Mouse (Mus musculus): ENCODE data around the gene Stxbp3. TPM values are rescaled to one million over a fixed set of nuclear protein-coding genes. Genes with fewer than 3 reads are reported as not detected.

The Stxbp3 gene
- polyA plus RNA-seq, 1 experiment from 2014 or later: 16.0 TPM

GRCm38 (mm10) chr3:108772211-108772610 lies 68.1 kb downstream of the Stxbp3 start:
- Histone ChIP-seq H3K36me3 (no peaks in the 10 kb centered on the region), H3K27ac (no peak overlapping the region), H3K4me3 (replicated peaks) (no peak overlapping the region), H3K4me2 (replicated peaks) (no peak overlapping the region), H3K9me3 (no peaks in the 10 kb centered on the region), H3K9ac (replicated peaks) (no peak overlapping the region), H3K4me1 (replicated peaks) (no peaks in the 10 kb centered on the region), H3K27me3 (no peaks in the 10 kb centered on the region)
- 89% methylated on average over 13 of the region's 13 CpGs for WGBS
- ATAC-seq: no peak

DNA sequence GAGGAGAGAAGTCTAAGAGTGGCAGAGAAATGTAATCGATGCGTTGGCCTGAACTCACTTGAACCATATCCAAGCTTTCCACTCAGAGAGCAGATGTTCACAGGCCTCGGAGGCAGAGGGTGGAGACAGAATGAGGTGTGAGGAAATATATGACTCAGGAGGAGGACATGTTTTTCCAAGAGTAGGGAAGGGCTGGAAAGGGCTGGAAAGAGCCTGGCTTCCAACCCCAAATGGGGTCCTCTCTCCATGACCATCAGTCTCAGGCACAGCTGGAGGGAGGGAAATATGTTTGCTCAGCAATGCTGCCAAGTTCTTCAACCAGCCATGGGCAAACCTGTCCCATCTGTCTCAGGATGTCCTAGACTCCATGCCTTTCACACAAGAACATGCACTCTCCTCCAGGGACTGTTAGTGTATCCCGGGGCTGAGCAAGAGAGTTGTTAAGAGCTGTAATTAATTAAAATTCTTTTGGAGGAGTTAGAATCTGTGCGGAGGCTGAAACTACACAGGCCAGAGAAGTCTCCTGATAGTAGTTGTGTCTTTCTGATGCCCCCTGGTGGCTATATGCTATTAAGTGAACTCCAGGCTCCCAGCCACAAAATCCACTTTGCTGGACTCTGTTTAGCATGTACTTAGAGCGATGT lies 69.5 kb downstream of the Stxbp3 start:
- peak; percentile 57 for ATAC-seq
- 46% methylated on average over 6 of the region's 6 CpGs for WGBS
- no peaks in the 10 kb centered on the region for H3K9me3 ChIP-seq
- no peak overlapping the region for H3K4me2 ChIP-seq (replicated peaks)
- H3K9ac ChIP-seq (replicated peaks): no peak overlapping the region
- no peak overlapping the region for H3K4me3 ChIP-seq (replicated peaks)
- H3K27me3 ChIP-seq: no peaks in the 10 kb centered on the region
- no peaks in the 10 kb centered on the region for H3K4me1 ChIP-seq (replicated peaks)
- no peak overlapping the region for H3K27ac ChIP-seq
- H3K36me3 ChIP-seq: no peaks in the 10 kb centered on the region

- Histone ChIP-seq H3K9me3 (no peaks in the 10 kb centered on the region), H3K27ac (no peak overlapping the region), H3K9ac (replicated peaks) (no peak overlapping the region), H3K4me1 (replicated peaks) (no peaks in the 10 kb centered on the region), H3K4me2 (replicated peaks) (no peak overlapping the region), H3K36me3 (no peaks in the 10 kb centered on the region), H3K27me3 (no peaks in the 10 kb centered on the region), H3K4me3 (replicated peaks) (no peak overlapping the region)
- no peak for ATAC-seq
- WGBS: 90% methylated on average over 6 of the region's 6 CpGs
These were observed 70.8 kb downstream of the Stxbp3 start for GRCm38 (mm10) chr3:108769547-108769946.

GRCm38 (mm10) chr3:108767416-108767815 lies 72.9 kb downstream of the Stxbp3 start:
- Histone ChIP-seq H3K4me1 (replicated peaks) (no peaks in the 10 kb centered on the region), H3K4me2 (replicated peaks) (no peak overlapping the region), H3K9ac (replicated peaks) (no peak overlapping the region), H3K27me3 (no peaks in the 10 kb centered on the region), H3K4me3 (replicated peaks) (no peak overlapping the region), H3K9me3 (no peaks in the 10 kb centered on the region), H3K27ac (no peak overlapping the region), H3K36me3 (no peaks in the 10 kb centered on the region)
- ATAC-seq: no peak
- WGBS: 88% methylated on average over 10 of the region's 10 CpGs

GRCm38 (mm10) chr3:108766943-108767342 lies 73.4 kb downstream of the Stxbp3 start:
- 88% methylated on average over 7 of the region's 7 CpGs for WGBS
- Histone ChIP-seq H3K27me3 (no peaks in the 10 kb centered on the region), H3K4me1 (replicated peaks) (no peaks in the 10 kb centered on the region), H3K9me3 (no peaks in the 10 kb centered on the region), H3K36me3 (no peaks in the 10 kb centered on the region), H3K4me2 (replicated peaks) (no peak overlapping the region), H3K9ac (replicated peaks) (no peak overlapping the region), H3K4me3 (replicated peaks) (no peak overlapping the region), H3K27ac (no peak overlapping the region)
- no peak for ATAC-seq

DNA sequence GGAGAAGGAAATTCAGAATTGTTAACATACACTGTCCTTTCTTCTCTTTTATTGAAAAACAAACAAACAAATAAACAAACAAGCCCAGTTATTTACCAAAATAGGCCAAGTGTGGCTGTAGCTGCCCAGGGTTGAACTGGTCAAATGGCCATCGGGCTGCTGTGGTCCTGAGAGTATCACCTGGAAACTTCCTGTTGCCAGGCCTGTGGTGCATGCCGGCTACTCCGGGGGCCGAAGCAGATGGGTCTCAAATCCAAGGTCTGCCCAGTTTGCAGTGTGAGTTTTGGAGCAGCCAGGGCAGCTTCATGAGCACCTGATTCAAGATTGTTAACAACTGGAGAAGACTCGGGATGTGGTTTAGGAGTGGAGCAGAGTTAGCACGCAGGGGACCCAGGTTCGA lies 74.8 kb downstream of the Stxbp3 start:
- Histone ChIP-seq H3K27ac (no peak overlapping the region), H3K4me1 (replicated peaks) (no peaks in the 10 kb centered on the region), H3K9me3 (no peaks in the 10 kb centered on the region), H3K27me3 (no peaks in the 10 kb centered on the region), H3K4me3 (replicated peaks) (no peak overlapping the region), H3K4me2 (replicated peaks) (no peak overlapping the region), H3K9ac (replicated peaks) (no peak overlapping the region), H3K36me3 (no peaks in the 10 kb centered on the region)
- 87% methylated on average over 7 of the region's 7 CpGs for WGBS
- ATAC-seq: no peak

GRCm38 (mm10) chr3:108764976-108765375 lies 75.3 kb downstream of the Stxbp3 start:
- no peaks in the 10 kb centered on the region for H3K36me3 ChIP-seq
- H3K9me3 ChIP-seq: no peaks in the 10 kb centered on the region
- H3K4me3 ChIP-seq (replicated peaks): no peak overlapping the region
- 71% methylated on average over 7 of the region's 7 CpGs for WGBS
- no peak overlapping the region for H3K4me2 ChIP-seq (replicated peaks)
- ATAC-seq: no peak
- no peak overlapping the region for H3K27ac ChIP-seq
- no peak overlapping the region for H3K9ac ChIP-seq (replicated peaks)
- no peaks in the 10 kb centered on the region for H3K4me1 ChIP-seq (replicated peaks)
- H3K27me3 ChIP-seq: no peaks in the 10 kb centered on the region

GRCm38 (mm10) chr3:108763691-108764090 lies 76.6 kb downstream of the Stxbp3 start:
- Histone ChIP-seq H3K9me3 (no peaks in the 10 kb centered on the region), H3K27ac (no peak overlapping the region), H3K27me3 (no peaks in the 10 kb centered on the region), H3K9ac (replicated peaks) (no peak overlapping the region), H3K4me3 (replicated peaks) (no peak overlapping the region), H3K36me3 (no peaks in the 10 kb centered on the region), H3K4me1 (replicated peaks) (no peaks in the 10 kb centered on the region), H3K4me2 (replicated peaks) (no peak overlapping the region)
- no peak for ATAC-seq
- 77% methylated on average over 2 of the region's 2 CpGs for WGBS

DNA sequence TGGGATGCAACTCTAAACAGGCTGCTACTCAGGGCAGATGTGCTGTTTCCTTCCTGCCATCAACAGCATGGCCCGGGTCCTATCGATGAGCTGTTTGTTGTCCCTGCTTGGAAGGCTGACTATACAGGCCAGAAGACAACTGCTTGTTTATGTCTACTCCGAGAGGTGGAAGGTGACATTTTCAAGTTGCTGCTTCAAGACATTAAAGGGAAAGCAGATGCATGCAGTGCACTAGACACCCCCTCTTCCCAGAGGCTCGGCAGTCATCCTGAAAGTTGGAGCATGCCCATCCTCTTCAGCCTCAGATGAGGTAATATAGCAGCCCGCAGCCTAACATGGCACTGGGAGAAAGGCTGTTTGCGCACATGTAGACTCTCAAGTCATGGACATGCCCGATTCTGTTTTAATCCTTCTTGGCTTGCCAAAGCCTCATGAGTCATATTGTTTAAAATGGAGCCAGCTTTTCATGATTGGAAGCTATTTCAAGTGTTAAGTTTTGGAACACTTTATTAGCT lies 77.7 kb downstream of the Stxbp3 start:
- Histone ChIP-seq H3K9me3 (no peaks in the 10 kb centered on the region), H3K27ac (no peak overlapping the region), H3K27me3 (no peaks in the 10 kb centered on the region), H3K4me3 (replicated peaks) (no peak overlapping the region), H3K9ac (replicated peaks) (no peak overlapping the region), H3K4me1 (replicated peaks) (no peaks in the 10 kb centered on the region), H3K36me3 (no peaks in the 10 kb centered on the region), H3K4me2 (replicated peaks) (no peak overlapping the region)
- ATAC-seq: no peak
- WGBS: 90% methylated on average over 7 of the region's 7 CpGs

GRCm38 (mm10) chr3:108759566-108760420 lies 80.5 kb downstream of the Stxbp3 start:
- Histone ChIP-seq H3K9ac (replicated peaks) (no peak overlapping the region), H3K27me3 (no peaks in the 10 kb centered on the region), H3K4me2 (replicated peaks) (no peak overlapping the region), H3K36me3 (no peaks in the 10 kb centered on the region), H3K9me3 (no peaks in the 10 kb centered on the region), H3K27ac (no peak overlapping the region), H3K4me3 (replicated peaks) (no peak overlapping the region), H3K4me1 (replicated peaks) (no peaks in the 10 kb centered on the region)
- ATAC-seq: no peak
- 90% methylated on average over 11 of the region's 11 CpGs for WGBS

GRCm38 (mm10) chr3:108757570-108757969 lies 82.8 kb downstream of the Stxbp3 start:
- ATAC-seq: no peak
- no peak overlapping the region for H3K27ac ChIP-seq
- H3K9ac ChIP-seq (replicated peaks): no peak overlapping the region
- no peaks in the 10 kb centered on the region for H3K27me3 ChIP-seq
- WGBS: 79% methylated on average over 9 of the region's 9 CpGs
- H3K9me3 ChIP-seq: no peaks in the 10 kb centered on the region
- H3K4me2 ChIP-seq (replicated peaks): no peak overlapping the region
- H3K36me3 ChIP-seq: no peaks in the 10 kb centered on the region
- H3K4me1 ChIP-seq (replicated peaks): no peaks in the 10 kb centered on the region
- H3K4me3 ChIP-seq (replicated peaks): no peak overlapping the region

GRCm38 (mm10) chr3:108756131-108756530 lies 84.2 kb downstream of the Stxbp3 start:
- Histone ChIP-seq H3K9me3 (no peaks in the 10 kb centered on the region), H3K27me3 (no peaks in the 10 kb centered on the region), H3K36me3 (no peaks in the 10 kb centered on the region), H3K9ac (replicated peaks) (no peak overlapping the region), H3K4me3 (replicated peaks) (no peak overlapping the region), H3K4me2 (replicated peaks) (no peak overlapping the region), H3K27ac (no peak overlapping the region), H3K4me1 (replicated peaks) (no peaks in the 10 kb centered on the region)
- 76% methylated on average over 1 of the region's 1 CpGs for WGBS
- no peak for ATAC-seq
